Mouse (Mus musculus): ENCODE measurements around the gene Faf2. TPM values are rescaled to one million over a fixed set of nuclear protein-coding genes. Genes with fewer than 3 reads are reported as not detected.

Faf2 gene
- total RNA-seq, 2 experiments from 2014 or later, result 46.1 to 63.6 TPM

GRCm38 (mm10) chr13:54695479-54696230 is 74.1 kb downstream of the Faf2 start:
- no peak for DNase-seq (ENCODE audit: low spot score in 2 of 2)
- intact Hi-C loops (cut with DNase I), result no loop called here

- DNase-seq (ENCODE audit: low spot score in 2 of 2), result no peak
Measured at GRCm38 (mm10) chr13:54701243-54701642, 79.7 kb downstream of the Faf2 start, which contains the start of gene Cdhr2. TSS of gene Cdhr2 (plus strand) at chr13:54701461.

DNA sequence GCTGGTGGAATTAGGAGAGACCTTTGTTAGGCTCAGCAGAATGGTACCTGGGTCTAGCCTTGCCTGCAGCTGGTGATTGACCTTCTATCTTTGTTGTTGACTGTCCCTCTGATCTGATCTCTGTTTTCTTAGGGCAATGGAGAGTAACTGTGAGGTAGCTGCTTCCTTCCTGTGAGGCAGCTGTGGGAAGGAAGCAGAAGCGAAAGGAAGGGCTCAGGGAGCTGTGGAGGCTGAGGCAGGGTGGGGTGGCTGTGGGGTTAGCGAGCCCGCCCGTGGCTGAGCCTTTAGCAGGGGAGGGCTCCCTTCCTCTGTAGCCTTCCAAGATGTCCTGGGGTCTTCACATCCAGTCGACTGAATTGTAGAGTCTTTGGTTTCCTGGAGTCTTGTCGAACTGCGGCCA is 80.9 kb downstream of the Faf2 start:
- DNase-seq (ENCODE audit: low spot score in 2 of 2), result no peak
- intact Hi-C loops (cut with DNase I), result no loop called here

More at GRCm38 (mm10) chr13:54701243-54701642, 79.7 kb downstream of the Faf2 start, which contains the start of gene Cdhr2:
- intact Hi-C loops (cut with DNase I), result no loop called here

DNA sequence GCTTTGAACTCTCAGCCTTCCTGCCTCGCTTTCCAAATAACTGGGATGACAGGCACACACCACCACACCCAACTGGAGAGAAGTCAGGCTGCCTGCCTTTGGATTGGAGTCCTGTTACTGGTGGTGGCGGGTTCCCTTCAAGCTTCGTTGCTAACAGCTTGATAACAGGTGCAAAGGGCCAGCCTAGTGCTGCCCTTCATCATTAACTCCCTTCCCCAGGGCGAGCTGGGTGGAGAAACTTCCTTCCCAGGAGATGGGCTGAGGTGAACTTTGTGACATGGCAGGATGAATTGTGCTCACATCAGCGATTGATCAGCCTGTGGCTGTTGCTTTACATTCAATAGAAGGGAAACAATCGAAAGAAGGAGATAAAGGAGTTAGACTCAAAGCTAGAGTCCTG is 83.3 kb downstream of the Faf2 start:
- no peak for DNase-seq (ENCODE audit: low spot score in 2 of 2)
- intact Hi-C loops (cut with DNase I), result no loop called here

DNA sequence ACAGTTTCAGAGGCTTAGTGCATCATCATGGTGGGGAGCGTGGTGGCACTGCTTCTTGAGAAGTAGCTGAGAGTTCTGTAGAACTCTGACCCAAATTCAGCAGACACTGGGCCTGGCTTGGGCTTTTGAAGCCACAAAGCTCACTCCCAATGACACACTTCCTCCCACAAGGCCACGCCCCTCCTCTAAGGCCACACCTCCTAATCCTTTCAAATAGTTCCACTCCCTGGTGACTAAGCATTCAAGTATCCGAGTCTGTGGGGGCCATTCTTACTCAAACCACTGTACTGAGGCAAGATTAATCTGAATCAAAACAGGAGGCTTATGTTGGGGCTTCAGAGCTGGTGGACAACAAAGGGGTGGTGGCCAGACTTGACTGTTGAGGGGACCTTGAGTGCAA is 89.3 kb downstream of the Faf2 start:
- intact Hi-C loops (cut with DNase I), result loop anchor here (10.0 kb wide), 1 partner anchor 464 kb away; no protein-coding TSS in a partner anchor

More for the DNA sequence above, 89.3 kb downstream of the Faf2 start:
- DNase-seq (ENCODE audit: low spot score in 2 of 2), result no peak

Small RNA genes lying within 50 kb of the gene (microRNA-seq; reads per million reads assigned to microRNA genes)
- not detected for gene Gm24195

Other genes with a start within 250 kb of the Faf2 start
- 10 to 100 TPM; 33.4 to 37.6 TPM for gene Thoc3, start 152.9 kb upstream of the Faf2 start, total RNA-seq (2021)
- 10 to 100 TPM; 13.0 to 17.8 TPM for gene Simc1, start 118.0 kb upstream of the Faf2 start, total RNA-seq (2021)
- 100 to 1,000 TPM; 135 to 140 TPM for gene 4833439L19Rik, start 56.3 kb upstream of the Faf2 start, total RNA-seq (2021)
- gene Arl10, start 46.8 kb upstream of the Faf2 start, total RNA-seq (2021), result 10 to 100 TPM; 24.1 to 27.8 TPM
- gene Nop16, start 31.7 kb upstream of the Faf2 start, total RNA-seq (2021), result 10 to 100 TPM; 21.7 to 27.3 TPM
- gene Higd2a, start 31.6 kb upstream of the Faf2 start, total RNA-seq (2021), result 100 to 1,000 TPM; 136 to 157 TPM
- gene Cltb, start 10.4 kb upstream of the Faf2 start, total RNA-seq (2021), result 100 to 1,000 TPM; 308 to 344 TPM
- gene Rnf44, start 72.1 kb downstream of the Faf2 start, total RNA-seq (2021), result 100 to 1,000 TPM; 160 to 179 TPM
- under 1 TPM; 0.27 TPM for gene Cdhr2, start 79.7 kb downstream of the Faf2 start, total RNA-seq (2021)
- gene Gprin1, start 128.1 kb downstream of the Faf2 start, total RNA-seq (2021), result 100 to 1,000 TPM; 127 to 128 TPM
- 1,000 to 10,000 TPM in 1 of 2 experiments, 100 to 1,000 TPM in 1; 882 to 1,002 TPM for gene Sncb, start 144.8 kb downstream of the Faf2 start, total RNA-seq (2021)
- gene Eif4e1b, start 162.2 kb downstream of the Faf2 start, total RNA-seq (2021), result not detected
- 10 to 100 TPM; 76.5 to 86.1 TPM for gene Tspan17, start 167.6 kb downstream of the Faf2 start, total RNA-seq (2021)

Measured in left cerebral cortex, postnatal 36 days (tissue).